Mouse (Mus musculus) brain, embryonic 18.5 days (tissue): ENCODE results near the gene Ankrd2.

Experiments
- DNase-seq: peaks from one replicate; pipeline ENCODE4 v3.0.0-alpha.2; 2012; ENCODE audit warnings: low read depth, low spot score

Ankrd2 gene

GRCm38 (mm10) chr19:42090637-42091141, 54.9 kb downstream of the Ankrd2 start:
- no peak for DNase-seq
